Mouse (Mus musculus) heart, postnatal 10 days (tissue): ENCODE results near the gene Olfr854. TPM values are rescaled to one million over a fixed set of nuclear protein-coding genes. Genes with fewer than 3 reads are reported as not detected.

Experiments used
- DNase-seq, 2 experiments: peaks; one replicate each; pipeline ENCODE4 v3.0.0; 2021
- intact Hi-C: fragments of 180-260 bp; cut with DNase I; formaldehyde crosslinking; loops from one replicate; pipeline ENCODE4 v1.15.1; 2025
- total RNA-seq, 2 experiments: library from RNA; stranded (reverse); gene quantifications; 2 replicates each; pipeline ENCODE4 v1.2.3; 2021

The Olfr854 gene
- total RNA-seq, result not detected

DNA sequence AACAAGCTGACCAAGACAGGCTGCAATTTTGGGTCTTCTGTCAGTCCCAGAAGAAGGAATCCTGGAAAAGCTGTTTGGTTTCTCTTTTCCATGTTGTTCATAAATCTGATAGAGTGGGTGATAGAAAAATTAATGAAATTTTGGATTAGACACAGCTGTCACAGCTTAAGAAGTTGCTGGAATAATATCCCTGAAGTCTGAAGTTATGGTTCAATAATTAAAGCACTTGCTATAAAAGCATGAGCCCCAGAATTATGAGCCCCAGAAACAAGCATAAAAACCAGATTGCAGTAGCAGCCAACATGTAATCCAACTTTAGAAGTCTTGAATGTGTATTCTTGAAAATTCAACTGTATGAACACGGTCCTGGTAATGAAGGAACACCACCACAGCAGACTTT, at the start of gene Olfr854:
Gene Olfr854, minus strand, starts transcription at position 101 of the 400 bp plus-strand sequence.
- DNase-seq, result no peak
- intact Hi-C loops, result no loop called here

DNA sequence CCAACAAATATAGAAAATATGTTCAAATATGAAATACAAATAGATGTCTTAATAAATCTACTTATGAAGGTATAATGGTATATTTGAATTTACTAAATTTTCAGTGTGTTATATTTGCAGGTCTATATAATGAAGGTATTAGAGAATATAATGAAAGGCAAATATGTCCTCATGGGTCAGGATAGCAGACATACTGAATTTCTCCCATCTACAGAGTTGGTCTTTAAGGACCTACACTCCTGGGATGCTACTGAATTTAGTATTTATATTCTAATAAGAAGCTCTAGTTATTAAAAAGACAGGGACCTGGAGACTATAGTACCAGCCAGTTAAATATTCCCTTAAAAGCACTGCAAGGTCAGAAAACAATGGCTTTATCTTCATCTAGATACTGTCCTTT, 15.1 kb upstream of the Olfr854 start, which contains the start of gene Olfr855:
Gene Olfr855, plus strand, starts transcription at position 301 of the 400 bp plus-strand sequence.
- intact Hi-C loops, result no loop called here

DNA sequence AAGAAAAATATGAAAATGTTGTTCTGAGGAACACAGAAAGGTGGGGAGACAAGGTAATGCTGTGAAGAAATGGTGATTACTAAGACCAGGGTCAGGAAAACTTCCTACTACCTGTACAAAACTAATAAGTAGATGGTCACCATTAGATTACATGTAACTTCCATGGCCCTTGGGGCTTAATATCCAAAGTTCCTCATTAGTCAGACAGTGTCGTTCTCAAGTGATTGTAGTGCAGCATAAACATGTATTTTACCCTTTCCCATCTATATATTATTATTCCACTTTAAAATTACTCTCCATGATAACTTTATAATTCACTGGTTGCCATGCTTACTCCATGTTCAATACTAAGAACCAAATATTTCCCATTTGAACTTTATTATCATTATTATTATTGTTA, 26.2 kb downstream of the Olfr854 start, which contains the start of gene Olfr853:
Gene Olfr853, minus strand, starts transcription at position 101 of the 400 bp plus-strand sequence.
- intact Hi-C loops, result no loop called here
- no peak for DNase-seq

More for the DNA sequence above, 15.1 kb upstream of the Olfr854 start, which contains the start of gene Olfr855:
- no peak for DNase-seq

Other genes with a start within 250 kb of the Olfr854 start
- gene Olfr845, start 230.9 kb downstream of the Olfr854 start, total RNA-seq, result not detected
- gene Olfr846, start 203.4 kb downstream of the Olfr854 start, total RNA-seq, result not detected
- gene Olfr847, start 188.7 kb downstream of the Olfr854 start, total RNA-seq, result not detected
- not detected for gene Olfr849, start 127.1 kb downstream of the Olfr854 start, total RNA-seq
- not detected for gene Olfr850, start 89.1 kb downstream of the Olfr854 start, total RNA-seq
- not detected for gene Olfr851, start 74.1 kb downstream of the Olfr854 start, total RNA-seq
- gene Olfr853, start 26.3 kb downstream of the Olfr854 start, total RNA-seq, result not detected
- gene Olfr855, start 15.2 kb upstream of the Olfr854 start, total RNA-seq, result not detected
- gene Zfp317, start 54.7 kb upstream of the Olfr854 start, total RNA-seq, result 10 to 100 TPM; 13.8 to 15.4 TPM
- not detected for gene Olfr857, start 142.1 kb upstream of the Olfr854 start, total RNA-seq
- not detected for gene Olfr58, start 212.9 kb upstream of the Olfr854 start, total RNA-seq
- gene Olfr859, start 237.5 kb upstream of the Olfr854 start, total RNA-seq, result not detected